Mouse (Mus musculus): Measurements from ENCODE around the gene Neurod6.

The Neurod6 gene

DNA sequence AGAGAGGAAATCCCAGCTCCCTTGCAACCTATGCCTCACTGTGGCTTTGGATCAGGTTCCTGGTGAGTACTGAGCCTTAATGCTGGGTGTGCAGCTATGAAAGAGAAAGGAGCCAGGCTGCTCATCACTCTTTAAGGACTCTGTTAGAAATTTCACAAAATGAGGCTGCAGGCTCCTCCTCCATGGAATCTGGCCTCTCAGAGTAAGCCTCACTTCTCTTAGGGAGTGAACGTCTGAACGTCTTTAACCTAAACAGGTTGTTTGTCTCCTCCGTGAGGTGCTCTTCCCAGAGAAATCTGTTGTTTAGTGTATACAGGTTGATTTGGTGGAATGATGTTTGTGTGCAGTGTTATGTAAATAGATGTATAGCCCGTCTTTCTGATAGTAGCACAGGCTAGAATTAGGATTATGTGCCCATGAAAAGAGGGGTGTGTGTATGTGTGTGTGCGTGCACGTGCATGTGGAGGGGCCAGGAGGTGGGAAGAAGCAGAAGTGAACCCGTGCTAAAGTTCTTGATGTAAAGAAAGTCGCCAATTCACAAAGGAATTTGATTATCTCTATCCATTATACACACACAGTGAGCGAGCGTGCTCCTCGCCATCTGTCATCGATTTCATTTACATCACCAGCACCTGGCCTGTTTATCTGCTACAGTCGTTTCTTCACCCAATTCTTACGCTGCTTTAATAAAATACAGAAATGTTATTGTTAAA is 34.8 kb downstream of the Neurod6 start:
- no peak for DNase-seq

DNA sequence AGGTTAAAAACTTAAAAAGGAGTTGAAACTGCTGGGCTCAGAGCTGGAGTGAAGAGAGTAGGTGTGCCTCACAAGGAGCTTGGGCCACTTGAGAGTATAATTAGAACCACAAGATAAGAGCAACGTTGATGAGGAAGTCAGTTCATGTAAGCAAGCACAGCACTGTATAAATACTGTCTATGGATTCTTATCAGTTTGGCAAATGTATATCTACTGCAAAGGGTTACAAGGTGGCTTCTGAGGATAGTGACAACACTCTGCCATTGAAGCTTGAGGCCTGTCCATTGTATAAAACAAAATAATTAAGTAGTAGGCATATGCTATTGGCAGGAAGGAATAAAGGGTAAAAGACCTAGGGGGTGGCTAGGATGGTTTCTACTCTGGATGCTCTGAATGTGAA is 46.4 kb downstream of the Neurod6 start:
- no peak for DNase-seq
